Mouse (Mus musculus) heart, postnatal 0 days (tissue): Measurements from ENCODE around the gene Prdm10. TPM values are rescaled to one million over a fixed set of nuclear protein-coding genes. Genes with fewer than 3 reads are reported as not detected.
A peak's percentile ranks its signal among the peaks of the same experiment; 100 is the strongest.

Source experiments
- ATAC-seq: fragments of 200-750 bp; cut with Nextera tagmentation; 2 replicates; pipeline ENCODE4 v1.8.0; 2017; ENCODE audit warnings: low read depth, moderate number of reproducible peaks, moderate library complexity; ENCODE audit not compliant: insufficient read depth
- DNase-seq: peaks from one replicate; pipeline ENCODE4 v3.0.0-alpha.2; 2016; ENCODE audit warnings: low spot score
- H3K27ac ChIP-seq: fragments of 300-500 bp; sonication (generic); 2 replicates; pipeline ENCODE4 v1.5.1; 2014; ENCODE audit warnings: low read depth, mild to moderate bottlenecking
- H3K27me3 ChIP-seq: fragments of 300-500 bp; sonication (generic); 2 replicates; pipeline ENCODE4 v1.6.1; 2014; ENCODE audit warnings: low read length, mixed read lengths; ENCODE audit not compliant: control insufficient read depth, insufficient read depth
- H3K36me3 ChIP-seq: fragments of 300-500 bp; sonication (generic); replicated peaks from 2 replicates; pipeline ENCODE4 v1.6.1; 2014; ENCODE audit warnings: low read length, mixed read lengths; ENCODE audit not compliant: control insufficient read depth, insufficient read depth
- H3K4me1 ChIP-seq: fragments of 300-500 bp; sonication (generic); 2 replicates; pipeline ENCODE4 v1.6.1; 2014; ENCODE audit warnings: antibody characterized with exemption; ENCODE audit not compliant: control insufficient read depth, insufficient read depth
- H3K4me2 ChIP-seq: fragments of 300-500 bp; sonication (generic); 2 replicates; pipeline ENCODE4 v1.6.1; 2014; ENCODE audit warnings: low read depth, mild to moderate bottlenecking, low read length, moderate library complexity
- H3K4me3 ChIP-seq: fragments of 300-500 bp; sonication (generic); 2 replicates; pipeline ENCODE4 v1.5.1; 2014; ENCODE audit warnings: low read depth, low read length
- H3K9ac ChIP-seq: fragments of 300-500 bp; sonication (generic); replicated peaks from 2 replicates; pipeline ENCODE4 v1.6.1; 2014; ENCODE audit warnings: low read depth, low read length, mixed read lengths
- H3K9me3 ChIP-seq: fragments of 300-500 bp; sonication (generic); replicated peaks from 2 replicates; pipeline ENCODE4 v1.6.1; 2016; ENCODE audit warnings: low read length; ENCODE audit not compliant: control insufficient read depth
- CTCF ChIP-seq: IDR thresholded peaks from 2 replicates; pipeline ENCODE4 v1.5.1; 2016; ENCODE audit warnings: antibody characterized with exemption, control low read depth, low read depth
- EP300 ChIP-seq: IDR thresholded peaks from 2 replicates; pipeline ENCODE4 v1.6.1; 2016; ENCODE audit warnings: antibody characterized with exemption, low read depth
- WGBS: fragments of 180-500 bp; shearing (Covaris S2); extraction: QIAGEN DNeasy Blood & Tissue Kit; methylation state at CpG from one replicate; pipeline ENCODE4 v1.1.7; 2014; 5-methylcytosine and 5-hydroxymethylcytosine counted together
- polyA plus RNA-seq: library from polyadenylated mRNA; unstranded; fragments of >200 nt; fragmentation: Nextera tagmentation; extraction: Ambion mirVana; gene quantifications from 2 replicates; pipeline ENCODE4 v1.2.1, GENCODE M21; 2015
- total RNA-seq: library from RNA; depleted of rRNA; stranded (reverse); fragments of >200 nt; gene quantifications from 2 replicates; pipeline ENCODE4 v1.2.3, GENCODE M21; 2014; ENCODE audit warnings: low replicate concordance

Gene Prdm10
- total and polyA plus RNA-seq, 2 experiments from 2014 or later = 1.2 to 2.6 TPM

- 83% methylated on average over 7 of the region's 7 CpGs for WGBS
- Histone ChIP-seq H3K27ac (no peak overlapping the region), H3K9me3 (no peaks in the 10 kb centered on the region), H3K27me3 (no peaks in the 10 kb centered on the region), H3K4me1 (0 out of 2 replicates have a peak, but pooled peaks cover 5% of the 10 kb centered on the region), H3K4me2 (no peak overlapping the region), H3K4me3 (no peak overlapping the region), H3K36me3 (no peaks in the 10 kb centered on the region), H3K9ac (no peak overlapping the region)
- DNase-seq = no peak
- TF ChIP-seq EP300 = no peak
- no peak for TF ChIP-seq CTCF
- ATAC-seq = no peak
Observed at GRCm38 (mm10) chr9:31254697-31255004, 25.7 kb upstream of the Prdm10 start.

- no peaks in the 10 kb centered on the region for H3K36me3 ChIP-seq
- H3K4me1 ChIP-seq = 0 out of 2 replicates have a peak, but pooled peaks cover 14% of the 10 kb centered on the region
Observed at GRCm38 (mm10) chr9:31255953-31256352, 24.4 kb upstream of the Prdm10 start.

DNA sequence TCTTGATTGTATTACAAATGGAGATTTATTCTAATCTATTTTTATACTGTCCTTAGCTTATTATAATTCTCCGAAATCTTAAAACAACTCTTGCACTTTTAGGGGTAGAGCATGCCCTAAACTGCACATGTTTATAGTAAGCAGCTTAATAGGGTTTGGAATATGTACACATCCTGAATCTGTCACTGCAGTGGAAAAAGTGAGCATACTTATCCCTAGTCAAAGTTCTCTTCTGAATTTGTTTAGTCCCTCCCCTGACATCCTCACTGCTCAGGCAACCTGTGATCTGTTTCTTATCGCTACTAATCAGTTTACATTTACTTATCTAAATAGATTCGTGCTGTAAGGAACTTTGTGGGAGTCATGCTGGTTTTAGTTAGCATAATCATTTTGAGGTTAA, 22.1 kb upstream of the Prdm10 start:
- H3K4me2 ChIP-seq = no peak overlapping the region
- no peaks in the 10 kb centered on the region for H3K9me3 ChIP-seq
- H3K4me3 ChIP-seq = no peak overlapping the region
- H3K36me3 ChIP-seq = no peaks in the 10 kb centered on the region
- H3K27me3 ChIP-seq = no peaks in the 10 kb centered on the region
- no peak overlapping the region for H3K27ac ChIP-seq
- no peak for TF ChIP-seq CTCF
- TF ChIP-seq EP300 = no peak
- H3K9ac ChIP-seq = no peak overlapping the region
- ATAC-seq = no peak
- H3K4me1 ChIP-seq = peaks cover 19% of the 10 kb centered on the region; the same call in 1 of the 2 replicates
- 59% methylated on average over 3 of the region's 3 CpGs for WGBS
- no peak for DNase-seq

More at GRCm38 (mm10) chr9:31255953-31256352, 24.4 kb upstream of the Prdm10 start:
- TF ChIP-seq CTCF = no peak
- TF ChIP-seq EP300 = no peak
- 40% methylated on average over 7 of the region's 7 CpGs for WGBS
- H3K9ac ChIP-seq = no peak overlapping the region
- ATAC-seq = no peak
- H3K4me3 ChIP-seq = no peak overlapping the region
- no peak overlapping the region for H3K4me2 ChIP-seq
- H3K27ac ChIP-seq = no peak overlapping the region
- H3K9me3 ChIP-seq = no peaks in the 10 kb centered on the region
- H3K27me3 ChIP-seq = no peaks in the 10 kb centered on the region
- no peak for DNase-seq

GRCm38 (mm10) chr9:31260219-31260618, 20.1 kb upstream of the Prdm10 start:
- H3K4me3 ChIP-seq = no peak overlapping the region
- DNase-seq = no peak
- no peak overlapping the region for H3K4me2 ChIP-seq
- H3K9ac ChIP-seq = no peak overlapping the region
- no peak overlapping the region for H3K27ac ChIP-seq
- peaks cover 14% of the 10 kb centered on the region; the same call in 1 of the 2 replicates for H3K4me1 ChIP-seq
- no peak for ATAC-seq
- TF ChIP-seq EP300 (no peak), CTCF (no peak)
- 65% methylated on average over 4 of the region's 4 CpGs for WGBS
- H3K36me3 ChIP-seq = no peaks in the 10 kb centered on the region
- no peaks in the 10 kb centered on the region for H3K9me3 ChIP-seq
- H3K27me3 ChIP-seq = no peaks in the 10 kb centered on the region

GRCm38 (mm10) chr9:31262226-31263105, 17.9 kb upstream of the Prdm10 start:
- Histone ChIP-seq H3K27me3 (no peaks in the 10 kb centered on the region), H3K4me3 (no peak overlapping the region), H3K9me3 (no peaks in the 10 kb centered on the region), H3K4me1 (peaks cover 14% of the 10 kb centered on the region; the same call in 1 of the 2 replicates), H3K27ac (peak overlapping the region; percentile 70), H3K9ac (no peak overlapping the region), H3K36me3 (no peaks in the 10 kb centered on the region), H3K4me2 (no peak overlapping the region)
- ATAC-seq (peak; percentile 43; the same call in 1 of the 2 replicates), DNase-seq (peak; percentile 58)
- no peak for TF ChIP-seq EP300
- TF ChIP-seq CTCF = no peak
- 39% methylated on average over 4 of the region's 4 CpGs for WGBS
